Mouse (Mus musculus) liver, embryonic 14.5 days (tissue): ENCODE results near the gene Pou2af1.

Experiments
- CTCF ChIP-seq: IDR thresholded peaks from 2 replicates; pipeline ENCODE4 v1.5.1; 2016; ENCODE audit warnings: antibody characterized with exemption, low read depth, control low read depth
- EP300 ChIP-seq: IDR thresholded peaks from 2 replicates; pipeline ENCODE4 v1.6.1; 2016; ENCODE audit warnings: antibody characterized with exemption, low read depth

DNA sequence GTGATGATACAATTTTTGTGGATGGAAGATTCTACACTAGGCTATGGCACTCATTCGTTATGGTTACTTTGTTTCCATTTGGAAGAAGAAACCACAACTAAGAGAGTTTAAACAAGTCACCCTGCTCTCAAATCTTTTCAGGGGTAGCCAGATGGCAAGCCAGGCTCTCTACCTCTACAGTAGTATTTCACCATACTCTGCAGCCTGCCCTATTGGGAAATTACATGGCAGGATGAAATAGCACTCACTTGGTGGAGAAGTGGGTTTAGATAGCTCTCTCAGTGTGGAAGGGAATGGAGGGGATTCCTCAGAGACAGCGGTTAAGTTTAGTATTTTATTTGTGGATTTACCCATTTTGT is 4.6 kb upstream of the Pou2af1 start:
- TF ChIP-seq CTCF, result no peak
- no peak for TF ChIP-seq EP300
